Mouse (Mus musculus) lung, postnatal 0 days (tissue): ENCODE results near the gene Znrf3.

Experiments
- CTCF ChIP-seq: IDR thresholded peaks from 2 replicates; pipeline ENCODE4 v1.5.1; 2016; ENCODE audit warnings: antibody characterized with exemption, mild to moderate bottlenecking
- EP300 ChIP-seq: IDR thresholded peaks from 2 replicates; pipeline ENCODE4 v1.6.1; 2016; ENCODE audit warnings: antibody characterized with exemption, mild to moderate bottlenecking, control low read depth

DNA sequence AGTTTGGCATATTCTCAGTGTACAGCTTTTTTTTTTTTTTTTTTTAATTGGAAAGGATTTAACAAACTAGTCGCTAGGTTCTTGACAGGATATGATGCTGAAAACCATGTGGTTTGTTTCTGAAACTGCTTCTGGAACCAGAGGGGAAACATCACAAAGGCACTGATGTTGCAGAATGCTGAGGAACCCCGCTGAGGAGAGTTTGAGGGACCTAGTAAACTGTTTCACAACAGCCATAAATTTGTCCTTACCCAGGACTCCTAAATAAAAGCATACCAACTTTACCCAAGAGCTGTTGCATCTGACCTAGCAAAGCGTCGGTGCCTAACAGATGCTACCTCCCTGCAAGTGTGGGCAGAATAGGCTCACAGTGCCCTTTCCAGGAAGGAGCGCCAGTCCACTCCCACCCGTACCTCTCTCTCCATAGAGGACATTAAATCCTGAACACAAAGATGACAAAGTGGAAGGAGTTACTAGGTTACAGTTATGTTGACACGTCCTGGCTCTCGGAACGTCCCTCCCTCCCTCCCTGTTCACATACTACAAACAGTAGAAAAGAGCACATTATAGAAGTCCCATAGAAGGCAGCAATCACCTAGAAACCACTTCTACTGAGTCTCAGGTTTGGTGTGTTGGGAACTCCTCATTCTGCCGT is 184.6 kb downstream of the Znrf3 start:
- TF ChIP-seq CTCF (no peak), EP300 (no peak)
